Mouse (Mus musculus): ENCODE measurements around the gene Slc16a12. TPM values are rescaled to one million over a fixed set of nuclear protein-coding genes. Genes with fewer than 3 reads are reported as not detected.

Gene Slc16a12
- polyA plus RNA-seq (2012; ENCODE audit: insufficient read depth, insufficient read length, low replicate concordance, missing spikeins) = not detected in 2 replicates

DNA sequence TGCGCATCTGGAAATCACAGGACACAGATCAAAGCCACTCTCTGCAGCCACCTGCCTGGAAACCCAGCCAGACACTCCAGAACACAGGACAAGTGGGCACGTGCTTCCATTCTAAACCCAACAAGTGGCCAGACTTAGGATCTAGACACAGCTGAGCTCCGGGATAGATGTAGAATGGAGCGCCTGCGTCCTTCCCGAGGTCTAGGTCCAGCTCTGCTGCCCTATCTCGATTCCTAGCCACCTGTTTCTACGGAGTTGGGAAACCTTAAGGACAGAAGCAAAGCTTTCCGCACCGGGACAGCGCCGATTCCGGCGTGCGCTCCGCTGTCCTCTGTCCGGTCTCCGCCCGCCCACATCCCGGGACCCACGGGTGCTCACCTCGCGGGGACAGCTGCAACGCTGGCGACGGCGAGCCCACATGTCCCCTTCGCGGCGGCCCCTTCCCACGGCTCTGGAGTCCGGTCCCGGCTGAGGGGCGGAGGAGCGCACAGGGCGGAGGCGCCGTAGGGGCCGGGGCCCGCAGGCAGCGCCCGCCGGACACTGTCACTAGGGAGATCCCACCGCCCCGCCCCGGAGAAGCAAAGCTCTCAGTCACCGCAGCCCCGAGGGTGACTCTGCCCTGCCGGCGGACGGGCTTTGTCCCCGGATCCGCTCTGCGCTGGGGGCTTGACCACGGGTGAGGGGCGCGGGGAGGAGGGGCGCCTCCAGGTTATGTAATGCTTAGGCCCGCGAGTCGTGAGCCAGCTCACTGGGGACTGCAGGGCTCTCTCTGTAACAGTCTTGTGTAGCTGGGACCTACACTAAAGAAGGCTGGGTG is at the start of gene Slc16a12:
Gene Slc16a12 (minus strand): TSS at position 602 of the 817 bp plus-strand sequence.
- peak within 1 kb of the TSS; percentile 52 for H3K4me3 ChIP-seq (ENCODE audit: insufficient read depth, low read depth, low read length)
- peaks cover 11% of the 10 kb centered on the region for H3K4me1 ChIP-seq (ENCODE audit: control insufficient read depth, insufficient read depth, low read length)
- H3K27ac ChIP-seq (ENCODE audit: insufficient read depth, low read depth, low read length) = no peak within 1 kb of the TSS
- no peak for TF ChIP-seq POLR2A (IDR thresholded peaks at IDR 0.05; ENCODE audit: insufficient read depth, low read depth, low read length)
- no peak for TF ChIP-seq CTCF (IDR thresholded peaks at IDR 0.05; ENCODE audit: insufficient read depth, low read depth, low read length)
- WGBS = 1% methylated on average over 61 of the region's 61 CpGs

DNA sequence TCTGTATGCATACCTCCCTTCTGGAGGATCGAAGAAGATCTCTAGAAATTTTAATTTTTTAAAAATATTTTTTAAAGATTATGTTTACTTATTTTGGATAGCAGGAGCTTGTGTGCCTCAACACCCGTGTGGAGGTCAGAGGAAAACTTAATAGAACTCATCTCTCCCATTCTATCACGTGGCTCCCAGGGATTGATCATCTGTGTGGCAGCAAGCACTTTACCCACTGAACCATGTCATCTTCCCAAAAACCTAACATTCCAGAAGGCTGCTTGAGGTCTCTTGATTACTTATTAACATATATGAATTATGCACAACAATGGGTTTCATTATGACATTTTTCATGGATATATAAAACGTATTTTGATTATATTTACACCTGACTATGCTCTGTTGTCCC is 49.3 kb upstream of the Slc16a12 start:
- 83% methylated on average over 4 of the region's 4 CpGs for WGBS
- no peak for TF ChIP-seq POLR2A (IDR thresholded peaks at IDR 0.05; ENCODE audit: insufficient read depth, low read depth, low read length)
- no peak for TF ChIP-seq CTCF (IDR thresholded peaks at IDR 0.05; ENCODE audit: insufficient read depth, low read depth, low read length)

DNA sequence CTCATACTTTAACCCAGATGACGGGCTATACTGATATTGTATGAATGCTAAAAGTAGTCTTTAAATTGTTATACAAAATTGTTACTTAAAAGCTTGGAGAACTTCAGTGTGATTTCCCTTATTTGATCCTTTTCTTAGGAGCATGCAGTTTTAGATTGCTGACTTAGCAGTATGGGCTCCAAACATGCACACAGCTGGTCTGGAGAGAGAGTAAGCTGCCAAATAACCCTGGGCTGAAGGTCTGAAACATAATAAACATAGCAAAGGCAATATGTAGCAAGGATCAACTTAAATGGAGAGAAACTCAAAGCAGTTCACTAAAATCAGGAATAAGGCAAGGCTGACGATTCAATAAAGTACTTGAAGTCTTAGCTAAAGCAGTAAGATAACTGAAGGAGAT is 35.4 kb upstream of the Slc16a12 start:
- H3K27ac ChIP-seq (ENCODE audit: insufficient read depth, low read depth, low read length) = no peak overlapping the region
- no peak for TF ChIP-seq CTCF (IDR thresholded peaks at IDR 0.05; ENCODE audit: insufficient read depth, low read depth, low read length)
- no peak for TF ChIP-seq POLR2A (IDR thresholded peaks at IDR 0.05; ENCODE audit: insufficient read depth, low read depth, low read length)
- H3K4me1 ChIP-seq (ENCODE audit: control insufficient read depth, insufficient read depth, low read length) = no peaks in the 10 kb centered on the region
- WGBS = 94% methylated on average over 2 of the region's 2 CpGs
- H3K4me3 ChIP-seq (ENCODE audit: insufficient read depth, low read depth, low read length) = no peak overlapping the region

More for the DNA sequence above, 49.3 kb upstream of the Slc16a12 start:
- Histone ChIP-seq H3K4me1 (ENCODE audit: control insufficient read depth, insufficient read depth, low read length) (no peaks in the 10 kb centered on the region), H3K27ac (ENCODE audit: insufficient read depth, low read depth, low read length) (no peak overlapping the region), H3K4me3 (ENCODE audit: insufficient read depth, low read depth, low read length) (no peak overlapping the region)

DNA sequence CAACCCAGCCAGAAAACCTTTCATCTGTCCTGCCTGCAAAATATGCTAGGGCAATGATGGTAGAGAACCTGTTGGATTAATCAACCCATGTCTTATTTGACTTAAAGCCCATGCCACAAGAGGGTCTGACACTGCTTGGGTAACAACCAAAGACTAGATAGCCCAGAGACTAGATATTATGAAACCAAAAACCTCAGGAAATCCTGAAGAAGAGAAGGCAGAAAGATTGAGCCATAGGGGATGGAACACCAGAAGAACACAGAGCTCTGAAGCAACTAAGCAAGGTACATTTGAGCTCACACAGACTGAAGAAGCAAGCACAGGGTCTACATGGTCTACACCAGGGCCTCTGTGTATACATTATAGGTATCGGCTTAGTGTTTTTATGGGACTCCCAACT is 31.9 kb upstream of the Slc16a12 start:
- Histone ChIP-seq H3K27ac (ENCODE audit: insufficient read depth, low read depth, low read length) (no peak overlapping the region), H3K4me1 (ENCODE audit: control insufficient read depth, insufficient read depth, low read length) (no peaks in the 10 kb centered on the region), H3K4me3 (ENCODE audit: insufficient read depth, low read depth, low read length) (no peak overlapping the region)
- TF ChIP-seq CTCF (IDR thresholded peaks at IDR 0.05; ENCODE audit: insufficient read depth, low read depth, low read length) (no peak), POLR2A (IDR thresholded peaks at IDR 0.05; ENCODE audit: insufficient read depth, low read depth, low read length) (no peak)
- WGBS = 97% methylated on average over 1 of the region's 1 CpGs

DNA sequence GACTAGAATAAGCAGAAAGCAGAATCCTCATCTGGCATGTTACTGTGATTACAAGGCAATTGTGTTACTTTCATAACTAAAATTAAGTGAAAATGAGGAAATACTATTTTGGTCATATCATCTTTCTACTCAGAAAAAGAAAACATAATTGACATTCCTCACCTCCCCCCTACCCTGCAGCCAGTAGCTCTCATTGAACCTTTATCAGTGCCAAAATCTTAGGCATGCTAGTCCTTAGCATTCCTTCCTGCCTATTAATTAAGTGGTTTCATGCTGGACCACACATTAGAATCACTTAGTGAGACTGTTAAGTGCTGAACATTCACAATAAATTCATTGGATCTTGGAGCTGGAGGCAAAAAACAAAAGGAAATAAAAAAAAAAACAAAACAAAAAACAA is 31.0 kb upstream of the Slc16a12 start:
- Histone ChIP-seq H3K4me1 (ENCODE audit: control insufficient read depth, insufficient read depth, low read length) (no peaks in the 10 kb centered on the region), H3K27ac (ENCODE audit: insufficient read depth, low read depth, low read length) (no peak overlapping the region), H3K4me3 (ENCODE audit: insufficient read depth, low read depth, low read length) (no peak overlapping the region)
- TF ChIP-seq POLR2A (IDR thresholded peaks at IDR 0.05; ENCODE audit: insufficient read depth, low read depth, low read length) (no peak), CTCF (IDR thresholded peaks at IDR 0.05; ENCODE audit: insufficient read depth, low read depth, low read length) (no peak)

DNA sequence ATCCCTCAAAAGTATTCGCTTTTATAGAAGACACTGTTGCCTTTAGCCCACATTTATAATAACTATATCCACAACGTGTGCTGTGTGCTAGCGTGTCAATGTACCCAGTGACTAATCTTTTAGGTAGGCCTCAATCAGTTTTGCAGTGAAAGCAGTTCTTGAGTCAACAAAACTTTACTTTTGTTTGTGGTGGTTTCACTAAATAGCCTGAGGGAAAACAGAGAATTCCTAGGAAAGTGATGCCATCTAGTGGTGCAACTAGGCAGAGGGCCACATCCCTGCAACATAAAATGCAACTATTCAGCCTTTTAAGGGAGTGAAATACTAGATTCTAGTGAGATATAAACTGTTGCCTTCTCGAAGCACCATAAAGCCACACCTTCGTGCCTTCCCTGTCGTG is 25.7 kb upstream of the Slc16a12 start:
- no peak overlapping the region for H3K4me3 ChIP-seq (ENCODE audit: insufficient read depth, low read depth, low read length)
- TF ChIP-seq CTCF (IDR thresholded peaks at IDR 0.05; ENCODE audit: insufficient read depth, low read depth, low read length) (no peak), POLR2A (IDR thresholded peaks at IDR 0.05; ENCODE audit: insufficient read depth, low read depth, low read length) (no peak)

DNA sequence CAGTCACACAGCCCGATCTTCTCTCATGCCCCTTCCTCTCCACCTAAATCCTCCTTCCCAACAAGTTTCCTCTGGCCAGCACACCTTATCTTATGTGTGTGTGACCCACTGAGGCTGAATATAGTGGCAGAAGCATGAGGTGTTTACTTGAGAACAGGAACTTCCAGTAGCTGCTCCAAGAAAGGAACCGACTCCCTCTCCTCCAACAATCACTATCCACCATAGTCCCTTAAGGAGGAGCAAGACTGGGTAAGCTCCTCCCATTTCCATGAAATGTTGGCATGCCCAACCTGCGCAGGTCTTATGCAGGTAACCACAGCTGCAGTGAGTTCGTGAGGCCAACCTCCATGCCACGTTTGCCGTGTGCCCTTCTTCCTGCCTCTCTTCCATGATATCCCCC is 23.7 kb upstream of the Slc16a12 start:
- 91% methylated on average over 6 of the region's 6 CpGs for WGBS
- TF ChIP-seq CTCF (IDR thresholded peaks at IDR 0.05; ENCODE audit: insufficient read depth, low read depth, low read length) = no peak
- TF ChIP-seq POLR2A (IDR thresholded peaks at IDR 0.05; ENCODE audit: insufficient read depth, low read depth, low read length) = no peak
- H3K4me3 ChIP-seq (ENCODE audit: insufficient read depth, low read depth, low read length) = no peak overlapping the region

More for the DNA sequence above, 25.7 kb upstream of the Slc16a12 start:
- Histone ChIP-seq H3K4me1 (ENCODE audit: control insufficient read depth, insufficient read depth, low read length) (no peaks in the 10 kb centered on the region), H3K27ac (ENCODE audit: insufficient read depth, low read depth, low read length) (no peak overlapping the region)
- 25% methylated on average over 6 of the region's 6 CpGs for WGBS

DNA sequence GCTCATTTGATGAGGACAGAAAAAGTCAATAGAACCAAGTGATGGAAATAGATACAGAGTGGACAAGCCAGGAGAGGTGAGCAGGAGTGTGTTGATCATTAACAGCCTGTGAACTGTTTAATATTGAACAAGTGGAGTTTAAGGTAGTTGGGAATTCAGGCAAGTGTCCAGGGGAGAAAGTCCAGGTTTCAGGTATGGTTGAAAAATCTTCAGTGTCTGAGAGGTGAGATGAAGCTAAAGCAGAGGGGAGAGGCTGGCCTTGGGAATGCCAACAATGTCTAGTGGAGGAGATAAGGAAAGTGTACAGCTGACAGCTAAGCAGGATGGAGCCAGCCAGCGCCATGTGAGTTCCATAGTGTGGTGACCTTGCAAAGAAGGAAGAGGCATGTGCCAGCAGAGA is 11.7 kb upstream of the Slc16a12 start:
- WGBS = 92% methylated on average over 1 of the region's 1 CpGs
- Histone ChIP-seq H3K4me1 (ENCODE audit: control insufficient read depth, insufficient read depth, low read length) (no peaks in the 10 kb centered on the region), H3K4me3 (ENCODE audit: insufficient read depth, low read depth, low read length) (no peak overlapping the region), H3K27ac (ENCODE audit: insufficient read depth, low read depth, low read length) (no peak overlapping the region)
- TF ChIP-seq POLR2A (IDR thresholded peaks at IDR 0.05; ENCODE audit: insufficient read depth, low read depth, low read length) (no peak), CTCF (IDR thresholded peaks at IDR 0.05; ENCODE audit: insufficient read depth, low read depth, low read length) (no peak)

More for the DNA sequence above, 23.7 kb upstream of the Slc16a12 start:
- no peaks in the 10 kb centered on the region for H3K4me1 ChIP-seq (ENCODE audit: control insufficient read depth, insufficient read depth, low read length)
- no peak overlapping the region for H3K27ac ChIP-seq (ENCODE audit: insufficient read depth, low read depth, low read length)

DNA sequence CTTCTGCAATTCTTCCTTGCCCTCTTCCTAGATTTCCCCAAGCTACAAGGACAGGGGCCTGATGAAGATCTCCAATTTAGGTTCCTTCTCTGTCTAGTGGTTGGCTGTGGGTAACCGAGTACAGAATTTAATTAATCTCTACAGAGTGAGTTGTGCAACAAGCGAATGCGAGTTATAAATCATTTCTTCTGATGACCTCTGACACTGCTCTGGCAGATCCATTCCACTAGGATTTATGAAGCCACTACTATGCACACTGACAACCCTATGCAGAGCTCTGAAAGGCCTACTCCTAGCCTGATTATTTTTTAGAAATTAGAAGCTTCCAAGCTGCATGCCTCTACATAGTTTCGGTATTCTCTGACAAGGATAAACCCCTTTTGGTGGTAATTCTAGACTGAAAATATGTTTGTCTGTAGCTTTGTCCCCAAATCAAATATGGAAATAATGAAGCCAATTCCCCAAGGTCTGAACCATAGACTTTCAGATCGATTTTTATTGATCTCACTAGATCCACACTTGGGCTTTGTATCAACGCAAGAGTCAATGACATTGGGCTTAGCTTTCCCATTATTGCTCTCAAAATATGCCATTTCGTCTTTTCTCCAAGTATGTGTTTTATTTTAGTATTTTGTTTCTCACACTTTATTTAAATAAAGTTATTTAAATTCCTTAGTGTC is 9.6 kb upstream of the Slc16a12 start:
- H3K4me1 ChIP-seq (ENCODE audit: control insufficient read depth, insufficient read depth, low read length) = no peaks in the 10 kb centered on the region
- TF ChIP-seq CTCF (IDR thresholded peaks at IDR 0.05; ENCODE audit: insufficient read depth, low read depth, low read length) (no peak), POLR2A (IDR thresholded peaks at IDR 0.05; ENCODE audit: insufficient read depth, low read depth, low read length) (no peak)
- H3K27ac ChIP-seq (ENCODE audit: insufficient read depth, low read depth, low read length) = no peak overlapping the region
- H3K4me3 ChIP-seq (ENCODE audit: insufficient read depth, low read depth, low read length) = no peak overlapping the region
- 94% methylated on average over 7 of the region's 7 CpGs for WGBS

Measured in olfactory bulb, adult 2 months (tissue).